Comparison of ENCODE assay signal across 13 mouse cellular contexts in the genomic region with DNA sequence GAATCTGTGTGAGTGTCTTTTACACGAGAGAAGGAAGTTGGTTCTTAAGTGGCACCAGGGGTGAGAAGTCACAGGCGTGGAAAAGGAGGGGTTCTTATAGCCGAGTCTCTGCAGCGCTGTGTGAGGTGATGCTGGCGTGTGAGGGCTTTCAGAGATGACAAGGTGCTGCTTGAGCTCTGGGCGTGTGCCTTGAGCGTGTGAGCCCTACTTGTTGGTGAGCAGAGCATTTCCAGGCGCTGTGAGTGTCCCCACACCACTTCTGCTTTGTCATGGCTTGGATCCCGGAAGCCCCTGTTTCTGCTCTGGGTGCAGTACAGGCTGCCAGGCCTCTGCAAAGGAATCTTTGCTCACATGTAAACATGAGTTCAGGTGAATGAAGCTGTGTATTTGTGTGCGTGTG.
A peak's percentile ranks its signal among the peaks of the same experiment; 100 is the strongest.
DNase-seq lines count a peak whose midpoint lies in the region; ATAC-seq lines count a peak whose summit lies in the region.
"Had no signal": no experiment of that assay in that cellular context is flagged by ENCODE, and none has a peak within 500 bp of the region (broad histone marks: within the 10 kb centered on the region; RNA-seq: fewer than 3 reads in every experiment).

No protein-coding gene starts in this region.

- ATAC-seq in kidney, embryonic 15.5 days (replicated peaks; ENCODE audit: low FRiP score): no peak
- no peak for ATAC-seq in kidney, embryonic 14.5 days (ENCODE audit: low FRiP score, low TSS enrichment)
- ATAC-seq in intestine, embryonic 15.5 days: no peak
- ATAC-seq in monocyte, adult 5-6 weeks (replicated peaks; ENCODE audit: insufficient number of reproducible peaks, low FRiP score, low TSS enrichment, poor library complexity, severe bottlenecking): peak; percentile 54
- ATAC-seq: CD4-positive, CD25-positive, alpha-beta regulatory T cell, adult 4 months had no signal

- H3K4me1 ChIP-seq in kidney, embryonic 15.5 days: peaks cover 71% of the 10 kb centered on the region
- H3K4me1 ChIP-seq in kidney, embryonic 14.5 days (ENCODE audit: control insufficient read depth, insufficient read depth, low read length): peaks cover 39% of the 10 kb centered on the region
- peaks cover 60% of the 10 kb centered on the region for H3K4me1 ChIP-seq in intestine, embryonic 15.5 days (replicated peaks)

- no peak overlapping the region for H3K4me2 ChIP-seq in kidney, embryonic 15.5 days
- H3K4me2 ChIP-seq in kidney, embryonic 14.5 days (replicated peaks; ENCODE audit: low read depth, low read length): no peak overlapping the region
- H3K4me2 ChIP-seq in intestine, embryonic 15.5 days (replicated peaks): peak overlapping the region; percentile 12; the same call in 1 of the 2 replicates
- H3K4me2 ChIP-seq: hindbrain, embryonic 14.5 days; midbrain, embryonic 12.5 days had no signal

- no peak overlapping the region for H3K9ac ChIP-seq in kidney, embryonic 15.5 days
- H3K9ac ChIP-seq in kidney, embryonic 14.5 days (ENCODE audit: low read depth, low read length): no peak overlapping the region
- H3K9ac ChIP-seq in intestine, embryonic 15.5 days: no peak overlapping the region
- H3K9ac ChIP-seq: hindbrain, embryonic 14.5 days; midbrain, embryonic 12.5 days had no signal

- DNase-seq in ES-CJ7 (ENCODE audit: low read depth, low spot score): peak; percentile 46
- no peak for DNase-seq in layer of hippocampus, adult 9-11 months
- DNase-seq in neural tube, embryonic 10.5 days (ENCODE audit: extremely low spot score, low spot score): no peak
- DNase-seq in ovary, postnatal 14 days (ENCODE audit: low spot score): no peak

- H3K27me3 ChIP-seq in kidney, embryonic 15.5 days: no peaks in the 10 kb centered on the region
- H3K27me3 ChIP-seq in kidney, embryonic 14.5 days (ENCODE audit: control insufficient read depth, insufficient read depth, low read length): no peaks in the 10 kb centered on the region
- no peaks in the 10 kb centered on the region for H3K27me3 ChIP-seq in intestine, embryonic 15.5 days (replicated peaks)
- H3K27me3 ChIP-seq: midbrain, embryonic 12.5 days had no signal

- 75% methylated on average over 10 of the region's 10 CpGs for WGBS in kidney, embryonic 15.5 days
- 75% methylated on average over 10 of the region's 10 CpGs for WGBS in kidney, embryonic 14.5 days
- 52% methylated on average over 10 of the region's 10 CpGs for WGBS in intestine, embryonic 15.5 days

- 0 out of 2 replicates have a peak overlapping the region, but pooled peaks have one; percentile 10 for H3K27ac ChIP-seq in kidney, embryonic 15.5 days
- no peak overlapping the region for H3K27ac ChIP-seq in kidney, embryonic 14.5 days (ENCODE audit: low read depth, low read length)
- H3K27ac ChIP-seq in intestine, embryonic 15.5 days: peak overlapping the region; percentile 60
- H3K27ac ChIP-seq: forebrain, embryonic 10.5 days; hindbrain, embryonic 14.5 days; limb, embryonic 10.5 days; midbrain, embryonic 12.5 days had no signal

- H3K36me3 ChIP-seq in kidney, embryonic 15.5 days: no peaks in the 10 kb centered on the region
- no peaks in the 10 kb centered on the region for H3K36me3 ChIP-seq in kidney, embryonic 14.5 days (ENCODE audit: control insufficient read depth, insufficient read depth, low read length)
- no peaks in the 10 kb centered on the region for H3K36me3 ChIP-seq in intestine, embryonic 15.5 days
- H3K36me3 ChIP-seq: forebrain, embryonic 10.5 days; limb, embryonic 10.5 days; midbrain, embryonic 12.5 days had no signal

- no peaks in the 10 kb centered on the region for H3K9me3 ChIP-seq in kidney, embryonic 15.5 days (replicated peaks)
- no peaks in the 10 kb centered on the region for H3K9me3 ChIP-seq in kidney, embryonic 14.5 days (ENCODE audit: control insufficient read depth, low read length)
- H3K9me3 ChIP-seq in intestine, embryonic 15.5 days: no peaks in the 10 kb centered on the region
- H3K9me3 ChIP-seq: forebrain, embryonic 10.5 days; limb, embryonic 10.5 days; midbrain, embryonic 12.5 days had no signal

- H3K4me3 ChIP-seq in kidney, embryonic 15.5 days (replicated peaks): no peak overlapping the region
- no peak overlapping the region for H3K4me3 ChIP-seq in kidney, embryonic 14.5 days (ENCODE audit: low read length)
- H3K4me3 ChIP-seq in intestine, embryonic 15.5 days (replicated peaks): no peak overlapping the region
- H3K4me3 ChIP-seq: forebrain, embryonic 10.5 days; limb, embryonic 10.5 days; midbrain, embryonic 12.5 days had no signal
